ENCODE assay signal across 9 mouse cellular contexts in the genomic region with DNA sequence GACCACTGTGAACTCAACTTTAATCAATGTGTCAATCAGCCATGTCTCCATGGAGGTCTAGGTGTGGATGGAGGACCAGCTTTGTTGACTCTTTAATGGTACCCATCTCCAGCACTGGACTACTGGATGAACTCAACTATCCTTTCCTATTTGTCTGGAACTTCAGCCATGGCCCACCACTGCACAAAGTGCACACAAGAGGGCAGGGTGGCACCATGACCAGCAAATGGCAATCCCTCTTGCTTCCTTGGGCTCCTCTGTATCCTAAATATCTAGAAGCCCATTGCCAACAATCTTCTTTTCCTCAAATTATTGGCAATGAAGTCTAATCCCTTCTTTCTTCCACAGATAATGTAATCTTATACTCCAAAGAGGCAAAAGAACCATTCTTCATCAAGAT. TPM values are rescaled to one million over a fixed set of nuclear protein-coding genes. Genes with fewer than 3 reads are reported as not detected.
A peak's percentile ranks its signal among the peaks of the same experiment; 100 is the strongest.
DNase-seq lines count a peak whose midpoint lies in the region; ATAC-seq lines count a peak whose summit lies in the region.
"Had no signal": no experiment of that assay in that cellular context is flagged by ENCODE, and none has a peak within 500 bp of the region (broad histone marks: within the 10 kb centered on the region; RNA-seq: fewer than 3 reads in every experiment).

No protein-coding gene starts in this region.

- peak; percentile 18 for DNase-seq in gastrocnemius, adult 18-20 months (ENCODE audit: low spot score)
- no peak for DNase-seq in gastrocnemius, adult 8-10 months (ENCODE audit: low spot score in 2 of 2)
- peak; percentile 7 to 15 for DNase-seq in layer of hippocampus, postnatal 10 days (ENCODE audit: low spot score in 2 of 2)
- DNase-seq in layer of hippocampus, adult 9-10 months (ENCODE audit: low spot score): no peak
- peak; percentile 12 for DNase-seq in urinary bladder, postnatal 25 days (ENCODE audit: low spot score)
- DNase-seq in urinary bladder, postnatal 10 days (ENCODE audit: low spot score): no peak
- DNase-seq in left cerebral cortex, postnatal 14 days (ENCODE audit: low spot score in 2 of 2): no peak

- intact Hi-C loops in left cerebral cortex, postnatal 14 days (cut with DNase I): loop anchor here (2.0 kb wide), 1 partner anchor 391 kb away; no protein-coding TSS in a partner anchor

- no peak for ATAC-seq in erythroid progenitor cell, adult 5-6 weeks (replicated peaks; ENCODE audit: low FRiP score, poor library complexity, severe bottlenecking)
- ATAC-seq: midbrain, embryonic 13.5 days had no signal

RNA-seq across cellular contexts. Expression of a gene that starts 55.6 kb away (rescaled TPM):
- under 1 TPM in 1 of 2 experiments, not detected in 1; 0.14 TPM for total RNA-seq in gastrocnemius, adult 18-20 months (2021)
- under 1 TPM in 1 of 4 experiments, not detected in 3; 0.21 TPM for total RNA-seq in gastrocnemius, adult 8-10 months (2022)
- total RNA-seq in layer of hippocampus, postnatal 10 days (2021): not detected
- total RNA-seq in erythroid progenitor cell, adult 5-6 weeks (2015; ENCODE audit: low replicate concordance): not detected in 2 replicates
- not detected in 2 replicates for total RNA-seq in erythroid progenitor cell, adult 5-6 weeks (2017; ENCODE audit: low replicate concordance)
- under 1 TPM in 1 of 2 experiments, not detected in 1; 0.19 TPM for total RNA-seq in left cerebral cortex, postnatal 14 days (2021)

Comparison
In these comparisons a context has a peak if more than half of its experiments do, and no peak if none do; other contexts are left out.
1. DNase-seq: peak in gastrocnemius, adult 18-20 months (single experiment), layer of hippocampus, postnatal 10 days (2 of 2) and urinary bladder, postnatal 25 days (single experiment); none in gastrocnemius, adult 8-10 months (0 of 2), layer of hippocampus, adult 9-10 months (single experiment), urinary bladder, postnatal 10 days (single experiment) and left cerebral cortex, postnatal 14 days (0 of 2).